Mouse (Mus musculus): ENCODE data around the gene Ttc23l.

DNA sequence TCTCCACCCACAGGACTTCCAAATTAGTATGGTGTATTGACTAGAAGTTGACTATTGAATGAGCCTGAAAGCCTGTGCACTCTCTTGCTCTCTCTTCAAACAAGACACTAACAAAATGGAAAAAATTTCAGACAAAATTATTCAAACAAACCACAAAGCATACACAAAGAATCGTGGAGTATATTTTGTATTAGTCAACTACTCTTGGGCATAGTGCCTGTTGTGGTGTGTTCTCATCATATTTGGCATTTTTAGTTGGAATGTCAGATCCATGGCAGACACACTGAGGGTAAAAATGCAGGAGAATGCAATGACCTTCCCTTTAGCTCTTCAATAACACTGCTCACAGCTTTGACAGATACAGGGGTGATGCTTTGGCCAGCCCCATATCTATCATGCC lies 32.6 kb downstream of the Ttc23l start:
- TF ChIP-seq POLR2A (IDR thresholded peaks at IDR 0.05; ENCODE audit: low read depth, low read length) (no peak), CTCF (IDR thresholded peaks at IDR 0.05; ENCODE audit: borderline replicate concordance, insufficient read depth, low read length) (no peak)

All from embryonic fibroblast, embryonic 13.5 days (primary cell).